Mouse (Mus musculus): ENCODE data around the gene Itgax.

- TF ChIP-seq CTCF (IDR thresholded peaks at IDR 0.05; ENCODE audit: control insufficient read depth, insufficient read depth, insufficient replicate concordance, low read depth, low read length) = no peak
- no peak for TF ChIP-seq POLR2A (IDR thresholded peaks at IDR 0.05; ENCODE audit: control insufficient read depth, low read depth, low read length)
These were observed 24.1 kb upstream of the Itgax start for GRCm38 (mm10) chr7:128105246-128105645.
